Mouse (Mus musculus) urinary bladder, postnatal 36 days (tissue): ENCODE data around the gene Taf3.

ENCODE experiments used
- DNase-seq, 2 experiments: peaks; one replicate each; pipeline ENCODE4 v3.0.0; 2022; ENCODE audit warnings: low spot score in 2 of 2, mixed read lengths in 1 of 2

Gene Taf3

GRCm38 (mm10) chr2:9876621-9877325 lies 171.6 kb downstream of the Taf3 start:
- no peak for DNase-seq

GRCm38 (mm10) chr2:9875676-9876357 lies 172.6 kb downstream of the Taf3 start:
- DNase-seq = no peak

GRCm38 (mm10) chr2:9875220-9875619 lies 173.2 kb downstream of the Taf3 start:
- no peak for DNase-seq

- no peak for DNase-seq
These were observed 173.8 kb downstream of the Taf3 start for GRCm38 (mm10) chr2:9874467-9875219.

GRCm38 (mm10) chr2:9873757-9874156 lies 174.6 kb downstream of the Taf3 start:
- no peak for DNase-seq

- DNase-seq = no peak
These were observed 175.7 kb downstream of the Taf3 start for GRCm38 (mm10) chr2:9872682-9873081.

- peak in 1 of 2 experiments; percentile 15 for DNase-seq
These were observed 176.6 kb downstream of the Taf3 start for GRCm38 (mm10) chr2:9871798-9872197.

- no peak for DNase-seq
These were observed 177.2 kb downstream of the Taf3 start for GRCm38 (mm10) chr2:9871141-9871716.

GRCm38 (mm10) chr2:9867092-9867825 lies 181.1 kb downstream of the Taf3 start:
- DNase-seq = no peak
